Mouse (Mus musculus): ENCODE measurements around the gene Actrt2. TPM values are rescaled to one million over a fixed set of nuclear protein-coding genes. Genes with fewer than 3 reads are reported as not detected.

Actrt2 gene
- polyA plus RNA-seq, 1 experiment = 0.13 TPM

DNA sequence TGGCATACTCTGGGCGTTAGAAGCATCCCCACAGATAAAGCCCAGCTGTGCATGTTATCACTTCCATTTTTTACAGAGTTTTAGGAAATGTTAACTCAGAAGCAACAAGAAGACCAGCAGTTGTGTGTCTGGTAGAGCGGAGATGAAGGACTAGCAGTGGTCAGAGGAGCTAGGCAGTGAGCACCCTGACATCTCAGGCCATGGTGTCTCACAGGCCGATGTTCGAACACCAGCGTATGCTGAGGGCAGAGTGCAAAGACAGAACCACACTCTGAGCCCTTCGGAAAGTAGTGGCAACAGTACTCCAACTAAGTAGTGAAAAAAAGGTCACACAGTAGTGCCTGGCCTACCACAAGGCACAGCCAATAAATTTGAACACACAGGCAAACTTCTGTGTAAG is 32.8 kb upstream of the Actrt2 start:
- H3K4me1 ChIP-seq (replicated peaks; ENCODE audit: control insufficient read depth, insufficient read depth, low read length) = no peaks in the 10 kb centered on the region
- H3K27me3 ChIP-seq (ENCODE audit: control insufficient read depth, insufficient read depth, low read length) = no peaks in the 10 kb centered on the region
- TF ChIP-seq CTCF (IDR thresholded peaks at IDR 0.05; ENCODE audit: borderline replicate concordance, control insufficient read depth, extremely low read depth, insufficient read depth, low read length, poor library complexity) = no peak
- TF ChIP-seq POLR2A (IDR thresholded peaks at IDR 0.05; ENCODE audit: control insufficient read depth, extremely low read depth, insufficient read depth, low read length, poor library complexity) = no peak
- no peak for DNase-seq
- no peak overlapping the region for H3K27ac ChIP-seq (ENCODE audit: control insufficient read depth, insufficient read depth, low read length)
- no peak overlapping the region for H3K4me3 ChIP-seq (ENCODE audit: control insufficient read depth, insufficient read depth, low read length)
- WGBS = 96% methylated on average over 6 of the region's 6 CpGs
- H3K36me3 ChIP-seq (ENCODE audit: control insufficient read depth, insufficient read depth, low read length) = no peaks in the 10 kb centered on the region

DNA sequence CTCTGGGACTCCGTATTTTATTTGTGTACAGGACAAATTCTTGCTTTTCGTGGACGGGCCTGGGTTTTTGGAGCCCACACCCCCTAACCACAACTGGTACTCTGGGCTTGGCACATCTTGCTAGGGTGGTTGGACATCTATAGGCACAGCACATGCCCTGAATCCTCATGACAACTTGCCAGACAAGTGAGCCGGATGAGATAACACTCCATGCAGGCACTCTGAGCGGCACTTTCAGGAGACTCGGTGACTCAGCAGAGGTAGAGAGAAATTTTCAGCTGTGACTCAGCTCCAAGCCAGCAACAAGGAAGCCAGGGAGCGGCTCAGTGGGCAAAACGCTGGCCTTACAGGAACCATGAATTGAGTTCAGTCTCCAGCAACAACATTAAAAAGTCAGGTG is 31.6 kb upstream of the Actrt2 start:
- Histone ChIP-seq H3K4me1 (replicated peaks; ENCODE audit: control insufficient read depth, insufficient read depth, low read length) (no peaks in the 10 kb centered on the region), H3K27ac (ENCODE audit: control insufficient read depth, insufficient read depth, low read length) (no peak overlapping the region), H3K36me3 (ENCODE audit: control insufficient read depth, insufficient read depth, low read length) (no peaks in the 10 kb centered on the region), H3K27me3 (ENCODE audit: control insufficient read depth, insufficient read depth, low read length) (no peaks in the 10 kb centered on the region), H3K4me3 (ENCODE audit: control insufficient read depth, insufficient read depth, low read length) (no peak overlapping the region)
- TF ChIP-seq POLR2A (IDR thresholded peaks at IDR 0.05; ENCODE audit: control insufficient read depth, extremely low read depth, insufficient read depth, low read length, poor library complexity) (no peak), CTCF (IDR thresholded peaks at IDR 0.05; ENCODE audit: borderline replicate concordance, control insufficient read depth, extremely low read depth, insufficient read depth, low read length, poor library complexity) (no peak)
- WGBS = 28% methylated on average over 8 of the region's 8 CpGs
- no peak for DNase-seq

DNA sequence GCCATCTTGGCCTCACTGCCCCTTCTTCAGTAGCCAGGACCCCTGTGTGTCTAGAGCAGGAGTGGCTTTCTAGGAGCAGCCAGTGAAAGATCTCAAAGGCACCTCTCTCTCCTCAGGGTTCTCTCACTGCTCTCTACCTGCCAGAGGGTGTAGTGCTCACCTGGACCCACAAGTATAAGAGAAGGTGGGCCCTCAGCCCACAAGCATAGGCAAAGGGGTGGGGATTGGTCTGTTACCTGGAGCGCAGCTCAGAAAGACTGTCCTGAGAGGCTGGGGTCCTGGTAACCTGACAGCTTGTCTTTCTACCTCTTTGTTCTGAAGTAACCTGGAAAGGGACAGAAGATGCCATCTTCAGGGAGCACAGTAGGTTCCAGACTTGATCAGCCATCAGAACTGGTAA is 31.0 kb upstream of the Actrt2 start:
- no peak overlapping the region for H3K4me3 ChIP-seq (ENCODE audit: control insufficient read depth, insufficient read depth, low read length)
- TF ChIP-seq POLR2A (IDR thresholded peaks at IDR 0.05; ENCODE audit: control insufficient read depth, extremely low read depth, insufficient read depth, low read length, poor library complexity) (no peak), CTCF (IDR thresholded peaks at IDR 0.05; ENCODE audit: borderline replicate concordance, control insufficient read depth, extremely low read depth, insufficient read depth, low read length, poor library complexity) (no peak)
- no peaks in the 10 kb centered on the region for H3K36me3 ChIP-seq (ENCODE audit: control insufficient read depth, insufficient read depth, low read length)
- H3K4me1 ChIP-seq (replicated peaks; ENCODE audit: control insufficient read depth, insufficient read depth, low read length) = no peaks in the 10 kb centered on the region
- no peak overlapping the region for H3K27ac ChIP-seq (ENCODE audit: control insufficient read depth, insufficient read depth, low read length)
- no peaks in the 10 kb centered on the region for H3K27me3 ChIP-seq (ENCODE audit: control insufficient read depth, insufficient read depth, low read length)
- 100% methylated on average over 1 of the region's 1 CpGs for WGBS
- no peak for DNase-seq

DNA sequence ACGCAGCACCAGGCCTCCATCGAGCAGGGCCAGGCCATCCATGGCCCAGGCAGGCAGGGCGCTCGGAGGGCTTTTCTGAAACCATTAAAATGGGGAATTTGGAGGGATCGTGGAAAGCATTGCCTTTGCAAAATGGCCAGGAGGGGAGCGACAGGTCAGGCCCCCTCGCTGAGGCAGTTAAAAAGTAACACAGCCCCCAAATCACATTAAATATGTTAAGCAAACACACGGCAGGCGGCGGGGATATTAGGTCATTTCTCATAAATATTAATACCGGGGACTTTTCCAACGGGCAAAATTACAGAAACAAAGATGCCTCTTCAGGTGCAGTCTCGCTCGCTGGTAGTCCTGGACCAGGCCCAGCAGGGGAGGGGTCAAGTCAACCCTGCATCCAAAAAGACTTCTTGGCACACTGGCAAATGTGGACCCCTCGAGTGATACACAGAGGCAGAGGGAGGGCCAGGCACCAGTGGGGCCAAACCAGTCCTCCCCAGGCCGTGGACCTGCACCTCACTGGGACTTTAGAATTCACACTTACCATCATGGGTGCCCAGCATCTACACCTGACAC is 30.4 kb upstream of the Actrt2 start:
- Histone ChIP-seq H3K27me3 (ENCODE audit: control insufficient read depth, insufficient read depth, low read length) (no peaks in the 10 kb centered on the region), H3K4me3 (ENCODE audit: control insufficient read depth, insufficient read depth, low read length) (no peak overlapping the region), H3K36me3 (ENCODE audit: control insufficient read depth, insufficient read depth, low read length) (no peaks in the 10 kb centered on the region), H3K4me1 (replicated peaks; ENCODE audit: control insufficient read depth, insufficient read depth, low read length) (no peaks in the 10 kb centered on the region), H3K27ac (ENCODE audit: control insufficient read depth, insufficient read depth, low read length) (no peak overlapping the region)
- TF ChIP-seq CTCF (IDR thresholded peaks at IDR 0.05; ENCODE audit: borderline replicate concordance, control insufficient read depth, extremely low read depth, insufficient read depth, low read length, poor library complexity) (no peak), POLR2A (IDR thresholded peaks at IDR 0.05; ENCODE audit: control insufficient read depth, extremely low read depth, insufficient read depth, low read length, poor library complexity) (no peak)
- 94% methylated on average over 16 of the region's 16 CpGs for WGBS
- DNase-seq = no peak

DNA sequence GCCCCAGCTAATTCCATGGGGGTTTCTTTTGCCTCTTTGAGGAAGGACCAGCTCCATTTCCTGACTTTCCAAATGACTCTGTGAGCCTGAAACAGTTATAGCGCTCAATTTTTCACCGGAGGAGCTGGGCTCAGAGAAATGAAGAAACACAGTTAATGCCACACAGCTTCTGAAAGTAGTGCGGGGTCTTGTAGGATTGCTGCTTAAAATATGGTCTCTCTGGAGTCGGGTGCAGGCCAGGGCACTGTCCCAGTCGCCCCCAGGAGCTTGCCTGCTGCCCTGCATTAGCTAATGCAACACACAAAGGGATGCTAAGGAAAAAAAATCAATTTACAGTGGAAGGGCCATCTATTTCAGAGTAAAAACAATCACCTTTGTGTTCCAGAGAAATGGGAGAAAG is 29.8 kb upstream of the Actrt2 start:
- Histone ChIP-seq H3K27me3 (ENCODE audit: control insufficient read depth, insufficient read depth, low read length) (no peaks in the 10 kb centered on the region), H3K36me3 (ENCODE audit: control insufficient read depth, insufficient read depth, low read length) (no peaks in the 10 kb centered on the region), H3K4me3 (ENCODE audit: control insufficient read depth, insufficient read depth, low read length) (no peak overlapping the region), H3K4me1 (replicated peaks; ENCODE audit: control insufficient read depth, insufficient read depth, low read length) (no peaks in the 10 kb centered on the region), H3K27ac (ENCODE audit: control insufficient read depth, insufficient read depth, low read length) (no peak overlapping the region)
- WGBS = 87% methylated on average over 5 of the region's 5 CpGs
- TF ChIP-seq CTCF (IDR thresholded peaks at IDR 0.05; ENCODE audit: borderline replicate concordance, control insufficient read depth, extremely low read depth, insufficient read depth, low read length, poor library complexity) = no peak
- no peak for TF ChIP-seq POLR2A (IDR thresholded peaks at IDR 0.05; ENCODE audit: control insufficient read depth, extremely low read depth, insufficient read depth, low read length, poor library complexity)
- no peak for DNase-seq

DNA sequence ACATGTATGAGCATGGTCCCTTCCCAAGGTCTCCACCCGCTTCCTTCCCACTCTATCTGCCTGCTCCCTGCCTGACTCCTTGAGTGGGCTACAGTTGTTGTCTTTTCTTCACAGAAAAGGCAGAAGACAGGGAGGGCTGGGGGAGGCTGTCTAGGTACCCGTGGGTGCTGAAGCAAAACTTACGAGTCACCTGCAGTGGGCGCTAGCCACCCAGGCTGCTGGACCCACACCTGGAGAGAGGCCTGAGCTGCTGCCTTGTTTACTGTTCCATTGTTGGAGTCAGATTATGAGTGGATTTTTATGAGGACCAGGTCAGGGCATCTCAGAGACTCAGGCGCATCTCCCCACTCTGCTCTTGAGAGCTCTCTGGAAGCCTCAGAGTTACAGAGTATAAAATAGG is 28.9 kb upstream of the Actrt2 start:
- 66% methylated on average over 5 of the region's 5 CpGs for WGBS
- DNase-seq = no peak
- no peaks in the 10 kb centered on the region for H3K4me1 ChIP-seq (replicated peaks; ENCODE audit: control insufficient read depth, insufficient read depth, low read length)
- H3K27me3 ChIP-seq (ENCODE audit: control insufficient read depth, insufficient read depth, low read length) = no peaks in the 10 kb centered on the region
- no peak overlapping the region for H3K27ac ChIP-seq (ENCODE audit: control insufficient read depth, insufficient read depth, low read length)
- no peaks in the 10 kb centered on the region for H3K36me3 ChIP-seq (ENCODE audit: control insufficient read depth, insufficient read depth, low read length)
- no peak overlapping the region for H3K4me3 ChIP-seq (ENCODE audit: control insufficient read depth, insufficient read depth, low read length)
- TF ChIP-seq POLR2A (IDR thresholded peaks at IDR 0.05; ENCODE audit: control insufficient read depth, extremely low read depth, insufficient read depth, low read length, poor library complexity) (no peak), CTCF (IDR thresholded peaks at IDR 0.05; ENCODE audit: borderline replicate concordance, control insufficient read depth, extremely low read depth, insufficient read depth, low read length, poor library complexity) (no peak)

DNA sequence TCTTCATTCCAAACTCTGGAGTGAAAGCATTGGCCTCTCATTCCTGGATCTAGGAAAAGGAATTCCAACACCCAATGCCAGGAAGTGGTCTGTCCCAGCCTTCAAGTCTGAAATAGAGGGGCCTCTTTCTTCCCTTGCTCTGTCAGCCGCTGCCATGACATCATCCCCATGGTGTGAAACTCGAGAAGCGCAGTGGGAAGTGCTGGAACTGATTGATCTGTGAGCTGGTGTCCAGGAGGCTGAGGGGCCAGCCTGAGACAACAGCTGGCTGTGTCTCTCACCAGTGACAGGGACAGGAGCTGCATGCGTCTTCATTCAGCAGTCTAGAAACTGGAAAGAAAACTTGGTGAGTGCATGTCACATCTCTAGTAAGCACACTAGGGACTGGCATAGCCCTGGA is 28.5 kb upstream of the Actrt2 start:
- H3K4me1 ChIP-seq (replicated peaks; ENCODE audit: control insufficient read depth, insufficient read depth, low read length) = no peaks in the 10 kb centered on the region
- no peak for DNase-seq
- 35% methylated on average over 4 of the region's 4 CpGs for WGBS
- H3K27ac ChIP-seq (ENCODE audit: control insufficient read depth, insufficient read depth, low read length) = no peak overlapping the region
- H3K27me3 ChIP-seq (ENCODE audit: control insufficient read depth, insufficient read depth, low read length) = no peaks in the 10 kb centered on the region
- H3K4me3 ChIP-seq (ENCODE audit: control insufficient read depth, insufficient read depth, low read length) = no peak overlapping the region
- TF ChIP-seq CTCF (IDR thresholded peaks at IDR 0.05; ENCODE audit: borderline replicate concordance, control insufficient read depth, extremely low read depth, insufficient read depth, low read length, poor library complexity) (no peak), POLR2A (IDR thresholded peaks at IDR 0.05; ENCODE audit: control insufficient read depth, extremely low read depth, insufficient read depth, low read length, poor library complexity) (no peak)
- no peaks in the 10 kb centered on the region for H3K36me3 ChIP-seq (ENCODE audit: control insufficient read depth, insufficient read depth, low read length)

Measured in thymus, adult 2 months (tissue).